Mouse (Mus musculus): ENCODE results near the gene Nectin1. TPM values are rescaled to one million over a fixed set of nuclear protein-coding genes. Genes with fewer than 3 reads are reported as not detected.

The Nectin1 gene
- total and polyA plus RNA-seq, 3 experiments = 0.26 to 1.9 (median 1.8) TPM

DNA sequence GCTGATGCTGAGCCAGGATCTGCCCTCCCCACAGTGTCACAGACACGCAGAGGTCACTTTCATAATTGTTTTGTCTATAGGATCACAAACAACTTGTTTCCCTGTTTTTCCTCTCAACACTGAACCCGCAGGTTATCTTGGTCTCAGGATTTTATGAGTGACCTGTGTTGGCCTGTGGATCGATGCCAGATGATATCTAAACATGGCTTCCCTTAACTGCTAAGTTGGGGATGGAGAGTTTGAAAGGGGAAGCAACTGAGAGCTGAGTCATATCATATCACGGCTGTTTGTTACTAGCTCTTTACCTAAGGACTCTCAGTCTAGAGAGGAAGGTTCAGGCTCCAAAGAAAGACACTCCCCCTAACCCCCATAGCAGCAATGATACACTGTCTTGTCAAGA is 11.7 kb downstream of the Nectin1 start (continued):
- TF ChIP-seq EP300 (IDR thresholded peaks at IDR 0.05; ENCODE audit: low read length) (peak; percentile 47; the same call in 1 of the 2 replicates), POLR2AphosphoS2 (IDR thresholded peaks at IDR 0.05; ENCODE audit: low read depth, low read length) (no peak)

DNA sequence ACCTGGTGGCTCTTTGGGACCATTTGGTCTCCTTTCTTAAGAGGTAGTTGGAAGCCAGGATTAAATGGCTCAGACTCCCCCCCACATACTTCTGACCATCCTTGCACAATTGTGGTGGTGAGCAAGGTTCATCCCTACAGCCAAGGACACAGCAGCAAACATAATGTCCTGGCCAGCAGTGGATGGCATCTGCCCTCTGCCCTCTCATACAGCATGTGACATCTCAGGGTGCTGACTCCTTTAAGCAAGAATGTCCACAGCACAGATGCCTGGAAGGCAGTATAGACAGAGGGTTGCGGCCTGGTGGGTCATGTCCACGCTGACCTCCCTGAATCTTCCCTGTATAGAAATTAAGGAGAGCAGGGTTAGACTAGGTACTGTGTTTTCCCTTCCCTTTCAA is 12.1 kb downstream of the Nectin1 start:
- no peak for DNase-seq (ENCODE audit: extremely low read depth)
- Histone ChIP-seq H3K4me1 (ENCODE audit: control insufficient read depth in 1 of 2, insufficient read depth in 2 of 2) (peaks cover 12 to 49% of the 10 kb centered on the region in 2 experiments), H3K79me2 (replicated peaks; ENCODE audit: control insufficient read depth, extremely low read depth, insufficient read depth, poor library complexity, severe bottlenecking) (no peaks in the 10 kb centered on the region), H3K36me3 (replicated peaks in 1 of 2; ENCODE audit: control insufficient read depth in 1 of 2, insufficient read depth in 1 of 2, low read length in 1 of 2) (peaks cover 0 to 5% of the 10 kb centered on the region in 2 experiments), H3K9me3 (replicated peaks; ENCODE audit: low read length) (no peaks in the 10 kb centered on the region), H3K4me3 (replicated peaks in 1 of 3; ENCODE audit: low read depth in 2 of 3, low read length in 2 of 3, poor library complexity in 1 of 3) (no peak overlapping the region), H3K27ac (ENCODE audit: insufficient read depth, low read depth) (no peak overlapping the region), H3K4me2 (ENCODE audit: insufficient read depth, low read depth, poor library complexity, severe bottlenecking) (no peak overlapping the region), H3K27me3 (replicated peaks) (no peaks in the 10 kb centered on the region), H3K9ac (ENCODE audit: insufficient read depth, low read depth) (no peak overlapping the region)
- dilution Hi-C loops (cut with MboI; ENCODE audit: extremely low pct_ligation_motif_present, extremely low pct_unique_long_range_greater_than_20kb, low sequenced_read_pairs) (no loop called here), in situ Hi-C loops (cut with MboI; ENCODE audit: low pct_ligation_motif_present, low pct_unique_long_range_greater_than_20kb, low sequenced_read_pairs) (no loop called here)
- TF ChIP-seq SMC3 (IDR thresholded peaks at IDR 0.05; ENCODE audit: low read depth, low read length) = no peak
- no peak for TF ChIP-seq EP300 (IDR thresholded peaks at IDR 0.05; ENCODE audit: low read length)
- no peak for TF ChIP-seq POLR2A (IDR thresholded peaks at IDR 0.05; ENCODE audit: low read depth, low read length)
- TF ChIP-seq E2F4 (IDR thresholded peaks at IDR 0.05; ENCODE audit: insufficient replicate concordance, low read depth, low read length) = no peak
- no peak for TF ChIP-seq SIN3A (IDR thresholded peaks at IDR 0.05; ENCODE audit: low read length)
- TF ChIP-seq ELF1 (IDR thresholded peaks at IDR 0.05; ENCODE audit: low read depth, low read length) = no peak
- TF ChIP-seq BHLHE40 (IDR thresholded peaks at IDR 0.05; ENCODE audit: low read depth, low read length) = no peak

DNA sequence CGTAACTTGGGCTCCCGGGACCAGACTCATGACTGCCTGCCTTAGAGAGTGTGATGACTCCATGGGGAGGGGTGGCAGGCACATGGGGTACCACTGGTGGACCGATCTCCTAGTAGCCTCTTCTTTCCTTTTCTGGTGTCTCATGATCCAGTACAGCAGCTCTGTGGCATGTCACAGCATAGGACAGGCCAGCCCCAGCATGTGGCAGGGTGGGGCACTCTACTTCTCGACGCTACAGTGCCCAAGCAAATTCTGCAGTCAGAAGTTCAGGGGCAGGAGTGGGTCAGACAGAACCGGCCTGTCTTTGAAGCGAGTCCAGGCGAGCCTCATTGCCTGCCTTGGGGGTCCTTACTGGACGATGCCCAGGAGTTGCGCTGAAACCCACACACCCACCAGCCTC is 13.4 kb downstream of the Nectin1 start:
- Histone ChIP-seq H3K4me2 (ENCODE audit: insufficient read depth, low read depth, poor library complexity, severe bottlenecking) (no peak overlapping the region), H3K36me3 (replicated peaks in 1 of 2; ENCODE audit: control insufficient read depth in 1 of 2, insufficient read depth in 1 of 2, low read length in 1 of 2) (peaks cover 0 to 3% of the 10 kb centered on the region in 2 experiments), H3K4me3 (replicated peaks in 1 of 3; ENCODE audit: low read depth in 2 of 3, low read length in 2 of 3, poor library complexity in 1 of 3) (no peak overlapping the region), H3K9ac (ENCODE audit: insufficient read depth, low read depth) (no peak overlapping the region), H3K27ac (ENCODE audit: insufficient read depth, low read depth) (no peak overlapping the region), H3K9me3 (replicated peaks; ENCODE audit: low read length) (no peaks in the 10 kb centered on the region), H3K4me1 (ENCODE audit: control insufficient read depth in 1 of 2, insufficient read depth in 2 of 2) (peaks cover 24 to 62% of the 10 kb centered on the region in 2 experiments), H3K79me2 (replicated peaks; ENCODE audit: control insufficient read depth, extremely low read depth, insufficient read depth, poor library complexity, severe bottlenecking) (no peaks in the 10 kb centered on the region), H3K27me3 (replicated peaks) (no peaks in the 10 kb centered on the region)
- no peak for DNase-seq (ENCODE audit: extremely low read depth)
- in situ Hi-C loops (cut with MboI; ENCODE audit: low pct_ligation_motif_present, low pct_unique_long_range_greater_than_20kb, low sequenced_read_pairs) = no loop called here
- TF ChIP-seq MAZ (IDR thresholded peaks at IDR 0.05; ENCODE audit: low read depth, low read length) = no peak
- no peak for TF ChIP-seq MEF2A (IDR thresholded peaks at IDR 0.05; ENCODE audit: borderline replicate concordance, low read depth, low read length)
- no peak for TF ChIP-seq ZC3H11A (IDR thresholded peaks at IDR 0.05; ENCODE audit: low read depth, low read length)
- TF ChIP-seq MXI1 (IDR thresholded peaks at IDR 0.05; ENCODE audit: low read depth, low read length) = no peak
- no peak for TF ChIP-seq KAT2A (IDR thresholded peaks at IDR 0.05; ENCODE audit: insufficient replicate concordance, low read length)
- TF ChIP-seq ETS1 (conservative IDR thresholded peaks at IDR 0.05; ENCODE audit: low read depth, low read length) = no peak
- no peak for TF ChIP-seq CHD1 (IDR thresholded peaks at IDR 0.05; ENCODE audit: low read depth, low read length)
- TF ChIP-seq ELF1 (IDR thresholded peaks at IDR 0.05; ENCODE audit: low read depth, low read length) = no peak
- dilution Hi-C loops (cut with MboI; ENCODE audit: extremely low pct_ligation_motif_present, extremely low pct_unique_long_range_greater_than_20kb, low sequenced_read_pairs) = no loop called here
